Mouse (Mus musculus) CH12.LX (cell line): ENCODE measurements around the gene Ythdf1. TPM values are rescaled to one million over a fixed set of nuclear protein-coding genes. Genes with fewer than 3 reads are reported as not detected.

ENCODE experiments used
- DNase-seq: peaks from one replicate; pipeline ENCODE4 v3.0.0-alpha.2; 2013; ENCODE audit errors: extremely low read depth
- H3K27ac ChIP-seq: 2 replicates; pipeline ENCODE4 v1.5.1; 2012; ENCODE audit warnings: low read depth, mild to moderate bottlenecking, control low read depth, moderate library complexity; ENCODE audit not compliant: insufficient read depth
- H3K27me3 ChIP-seq: replicated peaks from 2 replicates; pipeline ENCODE3; 2012; ENCODE audit warnings: inconsistent platforms
- H3K36me3 ChIP-seq, 2 experiments: replicated peaks in 1 of 2; 2 replicates each; pipeline versions ENCODE3 to v1.6.1; 2012; ENCODE audit warnings: inconsistent platforms in 1 of 2, low read length in 1 of 2, mild to moderate bottlenecking in 1 of 2, mixed read lengths in 1 of 2, moderate library complexity in 1 of 2; ENCODE audit not compliant: control insufficient read depth in 1 of 2, insufficient read depth in 1 of 2
- H3K4me1 ChIP-seq, 2 experiments: 2 replicates each; pipeline ENCODE4 v1.6.1; 2012; ENCODE audit warnings: inconsistent platforms in 1 of 2, moderate library complexity in 1 of 2; ENCODE audit not compliant: insufficient read depth in 2 of 2, control insufficient read depth in 1 of 2
- H3K4me2 ChIP-seq: 2 replicates; pipeline ENCODE4 v1.6.1; 2012; ENCODE audit warnings: low read depth, mild to moderate bottlenecking, control low read depth; ENCODE audit not compliant: poor library complexity, insufficient read depth, severe bottlenecking
- H3K4me3 ChIP-seq, 3 experiments: fragments of 150-350 bp in 1 of 3; sonication (generic) in 1 of 3; replicated peaks in 1 of 3; 2 replicates each; pipeline versions ENCODE3 to v1.5.1; 2011 to 2012; ENCODE audit warnings: low read depth in 2 of 3, low read length in 2 of 3, mild to moderate bottlenecking in 2 of 3, moderate library complexity in 2 of 3, control low read depth in 1 of 3, improper control_type of control experiment in 1 of 3, inconsistent platforms in 1 of 3, mixed read lengths in 1 of 3; ENCODE audit not compliant: poor library complexity in 1 of 3
- H3K79me2 ChIP-seq: replicated peaks from 2 replicates; pipeline ENCODE4 v1.6.1; 2012; ENCODE audit warnings: mild to moderate bottlenecking, moderate library complexity; ENCODE audit not compliant: control insufficient read depth, poor library complexity, insufficient read depth, severe bottlenecking; ENCODE audit errors: extremely low read depth
- H3K9ac ChIP-seq: 2 replicates; pipeline ENCODE4 v1.6.1; 2012; ENCODE audit warnings: low read depth, mild to moderate bottlenecking, control low read depth, moderate library complexity; ENCODE audit not compliant: insufficient read depth
- H3K9me3 ChIP-seq: replicated peaks from 2 replicates; pipeline ENCODE3; 2012; ENCODE audit warnings: low read length, inconsistent platforms, mixed read lengths
- BHLHE40 ChIP-seq: IDR thresholded peaks from 2 replicates; pipeline ENCODE4 v1.6.1; 2011; ENCODE audit warnings: mild to moderate bottlenecking, low read depth, low read length, improper control_type of control experiment
- CHD1 ChIP-seq: IDR thresholded peaks from 2 replicates; pipeline ENCODE4 v1.6.1; 2012; ENCODE audit warnings: low read depth, low read length, improper control_type of control experiment, inconsistent platforms
- CHD2 ChIP-seq: IDR thresholded peaks from 2 replicates; pipeline ENCODE4 v1.6.1; 2011; ENCODE audit warnings: low read length, improper control_type of control experiment
- CTCF ChIP-seq, 2 experiments: IDR thresholded peaks in 1 of 2; conservative IDR thresholded peaks in 1 of 2; 2 replicates each; pipeline ENCODE4 v1.5.1; 2011 to 2012; ENCODE audit warnings: low read depth in 2 of 2, low read length in 2 of 2, improper control_type of control experiment in 1 of 2, inconsistent platforms in 1 of 2, mild to moderate bottlenecking in 1 of 2, moderate library complexity in 1 of 2
- GABPA ChIP-seq: IDR thresholded peaks from 2 replicates; pipeline ENCODE4 v1.6.1; 2012; ENCODE audit warnings: low read depth, low read length, improper control_type of control experiment, inconsistent platforms; ENCODE audit not compliant: insufficient replicate concordance
- HCFC1 ChIP-seq: IDR thresholded peaks from 2 replicates; pipeline ENCODE4 v1.6.1; 2012; ENCODE audit warnings: low read depth, mild to moderate bottlenecking, inconsistent platforms, low read length, improper control_type of control experiment
- JUN ChIP-seq: IDR thresholded peaks from 2 replicates; pipeline ENCODE4 v1.6.1; 2011; ENCODE audit warnings: low read depth, mild to moderate bottlenecking, low read length, improper control_type of control experiment, moderate library complexity; ENCODE audit not compliant: insufficient read depth
- KAT2A ChIP-seq: IDR thresholded peaks from 2 replicates; pipeline ENCODE4 v1.6.1; 2012; ENCODE audit warnings: low read length, improper control_type of control experiment, inconsistent platforms; ENCODE audit not compliant: insufficient replicate concordance
- MAFK ChIP-seq: IDR thresholded peaks from 2 replicates; pipeline ENCODE4 v1.6.1; 2011; ENCODE audit warnings: low read length, improper control_type of control experiment; ENCODE audit not compliant: insufficient replicate concordance
- MAX ChIP-seq: IDR thresholded peaks from 2 replicates; pipeline ENCODE4 v1.6.1; 2011; ENCODE audit warnings: low read length, improper control_type of control experiment
- MXI1 ChIP-seq: IDR thresholded peaks from 2 replicates; pipeline ENCODE4 v1.6.1; 2011; ENCODE audit warnings: mild to moderate bottlenecking, low read depth, low read length, improper control_type of control experiment
- MYC ChIP-seq: IDR thresholded peaks from 2 replicates; pipeline ENCODE4 v1.6.1; 2011; ENCODE audit warnings: low read depth, mild to moderate bottlenecking, improper control_type of control experiment, low read length
- NRF1 ChIP-seq: IDR thresholded peaks from 2 replicates; pipeline ENCODE4 v1.6.1; 2014; ENCODE audit warnings: low read depth, mild to moderate bottlenecking, inconsistent platforms, low read length, improper control_type of control experiment, moderate library complexity
- PAX5 ChIP-seq: IDR thresholded peaks from 2 replicates; pipeline ENCODE4 v1.6.1; 2012; ENCODE audit warnings: low read length, inconsistent platforms, mixed read lengths
- POLR2AphosphoS2 ChIP-seq: IDR thresholded peaks from 2 replicates; pipeline ENCODE4 v1.6.1; 2011; ENCODE audit warnings: low read depth, low read length, improper control_type of control experiment
- RCOR1 ChIP-seq: conservative IDR thresholded peaks from 2 replicates; pipeline ENCODE4 v1.6.1; 2012; ENCODE audit warnings: low read depth, mild to moderate bottlenecking, inconsistent platforms, low read length, improper control_type of control experiment
- SIN3A ChIP-seq: IDR thresholded peaks from 2 replicates; pipeline ENCODE4 v1.6.1; 2012; ENCODE audit warnings: low read length, improper control_type of control experiment, inconsistent platforms
- SMC3 ChIP-seq: IDR thresholded peaks from 2 replicates; pipeline ENCODE4 v1.6.1; 2011; ENCODE audit warnings: low read depth, low read length, improper control_type of control experiment
- TCF12 ChIP-seq: IDR thresholded peaks from 2 replicates; pipeline ENCODE4 v1.6.1; 2014; ENCODE audit warnings: low read depth, mild to moderate bottlenecking, inconsistent platforms, low read length, improper control_type of control experiment
- ZKSCAN1 ChIP-seq: IDR thresholded peaks from 2 replicates; pipeline ENCODE4 v1.6.1; 2012; ENCODE audit warnings: low read depth, inconsistent platforms, low read length, improper control_type of control experiment, borderline replicate concordance
- ZMIZ1 ChIP-seq: IDR thresholded peaks from 2 replicates; pipeline ENCODE4 v1.6.1; 2012; ENCODE audit warnings: low read depth, mild to moderate bottlenecking, inconsistent platforms, low read length, improper control_type of control experiment
- ZNF384 ChIP-seq: IDR thresholded peaks from 2 replicates; pipeline ENCODE4 v1.6.1; 2012; ENCODE audit warnings: low read depth, low read length, improper control_type of control experiment, inconsistent platforms
- dilution Hi-C: fragments of 300-500 bp; cut with MboI; formaldehyde crosslinking; loops from 2 replicates; pipeline ENCODE4 v1.14.3; 2020; ENCODE audit warnings: low sequenced_read_pairs; ENCODE audit not compliant: extremely low pct_unique_long_range_greater_than_20kb, extremely low pct_ligation_motif_present
- in situ Hi-C: fragments of 300-500 bp; cut with MboI; formaldehyde crosslinking; loops from 3 replicates; pipeline ENCODE4 v1.14.3; 2019; ENCODE audit warnings: low sequenced_read_pairs, low pct_ligation_motif_present, low pct_unique_long_range_greater_than_20kb, mixed read lengths
- polyA plus RNA-seq: library from polyadenylated mRNA; unstranded; fragments of >175 nt; gene quantifications from 2 replicates; pipeline ENCODE4 v1.2.1, GENCODE M21; 2012; ENCODE audit warnings: low read depth; ENCODE audit not compliant: insufficient read length
- total RNA-seq, 2 experiments: library from RNA; depleted of rRNA; stranded (reverse); fragments of 300-350 nt in 1 of 2; fragments of >200 nt in 1 of 2; gene quantifications; 2 replicates each; pipeline ENCODE4 v1.2.3; 2012 to 2014

Ythdf1 gene
- total and polyA plus RNA-seq, 3 experiments, result 27.5 to 67.0 (median 42.5) TPM

DNA sequence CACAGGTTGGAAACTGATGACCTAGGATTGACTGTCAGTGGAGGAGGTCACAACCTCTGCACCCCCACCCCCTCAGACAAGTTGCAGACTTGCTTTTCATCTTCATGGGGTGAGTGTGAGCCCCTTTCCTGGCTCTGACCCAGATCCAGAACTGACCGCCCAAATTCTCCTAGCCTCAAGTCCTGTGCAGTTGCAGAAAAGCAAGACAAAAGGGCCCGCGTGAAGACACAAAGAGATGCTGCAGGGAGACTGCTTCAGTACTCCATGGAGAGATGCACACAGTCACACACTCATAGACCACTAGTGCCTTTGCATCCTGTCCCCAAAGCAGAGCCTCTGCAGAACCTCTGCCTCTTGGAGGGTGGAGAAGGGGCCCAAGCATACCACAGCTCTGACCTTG lies 25.4 kb downstream of the Ythdf1 start:
- in situ Hi-C loops, result no loop called here
- peaks cover 28% of the 10 kb centered on the region for H3K27me3 ChIP-seq

DNA sequence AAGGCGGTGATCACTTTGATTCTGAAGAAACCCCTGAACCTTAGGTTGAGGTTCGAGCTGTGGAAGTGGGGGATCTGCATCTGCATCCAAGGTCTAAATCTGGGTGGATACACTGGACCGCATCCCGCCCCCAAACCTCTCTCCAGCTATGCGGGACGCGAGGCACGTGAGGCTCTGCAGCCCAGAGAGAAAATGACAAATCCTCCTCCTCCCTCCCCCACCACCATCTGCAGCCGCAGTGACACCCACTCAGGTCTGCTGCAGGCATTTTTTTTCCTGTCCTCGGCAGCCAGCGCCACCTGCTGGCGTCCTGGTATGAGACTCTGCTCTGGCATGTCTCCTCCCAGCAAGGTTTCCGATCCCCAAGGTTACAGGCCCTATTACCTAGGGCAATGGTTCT lies 26.0 kb downstream of the Ythdf1 start:
- TF ChIP-seq ZNF384 (peak; percentile 34; the same call in 1 of the 2 replicates), CHD2 (no peak), SMC3 (0 out of 2 replicates have a peak, but pooled peaks have one; percentile 19), BHLHE40 (no peak), PAX5 (no peak), CTCF (conservative IDR thresholded peaks at IDR 0.05 in 1 of 2, IDR thresholded peaks at IDR 0.05 in 1 of 2; ENCODE audit: low read depth in 2 of 2, low read length in 2 of 2) (peak in 1 of 2 experiments; percentile 56; a peak in 2 of 4 replicates)
- dilution Hi-C loops (no loop called here), in situ Hi-C loops (no loop called here)
- no peaks in the 10 kb centered on the region for H3K4me1 ChIP-seq
- H3K4me2 ChIP-seq, result no peak overlapping the region
- no peaks in the 10 kb centered on the region for H3K79me2 ChIP-seq
- H3K27me3 ChIP-seq, result peaks cover 28% of the 10 kb centered on the region
- DNase-seq, result peak; percentile 25
- H3K4me3 ChIP-seq, result no peak overlapping the region
- H3K36me3 ChIP-seq, result no peaks in the 10 kb centered on the region
- peaks cover 43% of the 10 kb centered on the region for H3K9me3 ChIP-seq
- H3K9ac ChIP-seq, result no peak overlapping the region
- no peak overlapping the region for H3K27ac ChIP-seq

More for the DNA sequence above, 25.4 kb downstream of the Ythdf1 start:
- no peaks in the 10 kb centered on the region for H3K4me1 ChIP-seq
- no peak overlapping the region for H3K4me2 ChIP-seq
- H3K9me3 ChIP-seq, result peaks cover 43% of the 10 kb centered on the region
- no peak overlapping the region for H3K27ac ChIP-seq
- dilution Hi-C loops, result no loop called here
- H3K9ac ChIP-seq, result no peak overlapping the region
- no peak overlapping the region for H3K4me3 ChIP-seq
- H3K79me2 ChIP-seq, result no peaks in the 10 kb centered on the region
- no peak for TF ChIP-seq POLR2AphosphoS2
- TF ChIP-seq MAX, result no peak
- no peak for TF ChIP-seq NRF1
- no peak for TF ChIP-seq ZMIZ1
- TF ChIP-seq CTCF (conservative IDR thresholded peaks at IDR 0.05 in 1 of 2, IDR thresholded peaks at IDR 0.05 in 1 of 2; ENCODE audit: low read depth in 2 of 2, low read length in 2 of 2), result no peak
- no peak for TF ChIP-seq SMC3
- TF ChIP-seq GABPA, result no peak
- TF ChIP-seq MXI1, result no peak
- TF ChIP-seq TCF12, result no peak
- TF ChIP-seq ZKSCAN1, result no peak
- TF ChIP-seq MYC, result no peak
- TF ChIP-seq MAFK, result no peak
- no peak for TF ChIP-seq KAT2A
- TF ChIP-seq RCOR1, result no peak
- no peak for TF ChIP-seq HCFC1
- no peak for TF ChIP-seq CHD2
- no peak for TF ChIP-seq CHD1
- TF ChIP-seq JUN, result no peak
- no peak for TF ChIP-seq SIN3A
- no peak for TF ChIP-seq PAX5
- no peaks in the 10 kb centered on the region for H3K36me3 ChIP-seq
- DNase-seq, result no peak
